Mouse (Mus musculus) liver, embryonic 16.5 days (tissue): ENCODE data around the gene Ccdc113. TPM values are rescaled to one million over a fixed set of nuclear protein-coding genes. Genes with fewer than 3 reads are reported as not detected.

ENCODE experiments used
- ATAC-seq: fragments of 200-750 bp; cut with Nextera tagmentation; 2 replicates; pipeline ENCODE4 v1.8.0; 2017; ENCODE audit warnings: low read depth, mild to moderate bottlenecking, moderate number of reproducible peaks, moderate library complexity
- H3K27ac ChIP-seq: fragments of 300-500 bp; sonication (generic); 2 replicates; pipeline ENCODE4 v1.5.1; 2014; ENCODE audit warnings: mild to moderate bottlenecking, low read length
- H3K27me3 ChIP-seq: fragments of 300-500 bp; sonication (generic); 2 replicates; pipeline ENCODE4 v1.6.1; 2014; ENCODE audit warnings: low read depth, low read length, mixed read lengths; ENCODE audit not compliant: control insufficient read depth, insufficient read depth
- H3K36me3 ChIP-seq: fragments of 300-500 bp; sonication (generic); 2 replicates; pipeline ENCODE4 v1.6.1; 2014; ENCODE audit warnings: mild to moderate bottlenecking; ENCODE audit not compliant: control insufficient read depth, insufficient read depth
- H3K4me1 ChIP-seq: fragments of 300-500 bp; sonication (generic); 2 replicates; pipeline ENCODE4 v1.6.1; 2014; ENCODE audit warnings: low read depth, low read length, mixed read lengths; ENCODE audit not compliant: control insufficient read depth
- H3K4me2 ChIP-seq: fragments of 300-500 bp; sonication (generic); 2 replicates; pipeline ENCODE4 v1.6.1; 2014; ENCODE audit warnings: low read depth, low read length, mixed read lengths
- H3K4me3 ChIP-seq: fragments of 300-500 bp; sonication (generic); 2 replicates; pipeline ENCODE4 v1.5.1; 2014; ENCODE audit warnings: low read depth, mild to moderate bottlenecking, low read length
- H3K9ac ChIP-seq: fragments of 300-500 bp; sonication (generic); 2 replicates; pipeline ENCODE4 v1.6.1; 2014; ENCODE audit warnings: low read depth, low read length
- H3K9me3 ChIP-seq: fragments of 300-500 bp; sonication (generic); replicated peaks from 2 replicates; pipeline ENCODE4 v1.6.1; 2016; ENCODE audit warnings: low read length; ENCODE audit not compliant: control insufficient read depth
- WGBS: fragments of 180-500 bp; shearing (Covaris S2); extraction: QIAGEN DNeasy Blood & Tissue Kit; methylation state at CpG from one replicate; pipeline ENCODE4 v1.1.7; 2014; ENCODE audit not compliant: insufficient replicate concordance; 5-methylcytosine and 5-hydroxymethylcytosine counted together
- polyA plus RNA-seq: library from polyadenylated mRNA; unstranded; fragments of >200 nt; fragmentation: Nextera tagmentation; extraction: Ambion mirVana; gene quantifications from 2 replicates; pipeline ENCODE4 v1.2.1, GENCODE M21; 2015

Ccdc113 gene
- polyA plus RNA-seq, 1 experiment from 2014 or later: not detected

DNA sequence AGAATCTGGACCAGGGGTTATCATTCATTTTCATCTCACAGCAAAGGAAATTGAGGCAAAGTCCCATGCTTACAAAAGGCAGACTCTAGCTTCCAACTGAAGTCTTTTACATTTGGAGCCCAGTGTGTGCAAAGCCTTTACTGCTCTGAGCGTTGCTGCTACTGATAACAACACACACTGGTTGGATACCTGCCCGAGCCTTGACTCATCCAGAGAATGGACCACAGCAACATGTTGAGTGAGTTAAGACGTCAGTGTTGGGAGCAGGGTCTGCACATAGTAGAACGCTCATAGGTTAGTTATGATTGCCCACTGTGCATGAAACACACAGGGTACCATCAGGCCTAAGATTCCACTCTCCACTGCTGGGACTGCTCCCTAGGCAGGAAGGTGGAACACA, 9.9 kb upstream of the Ccdc113 start:
- no peak overlapping the region for H3K4me3 ChIP-seq
- no peak overlapping the region for H3K9ac ChIP-seq
- H3K27ac ChIP-seq: no peak overlapping the region
- WGBS: 55% methylated on average over 4 of the region's 4 CpGs
- no peak for ATAC-seq
- no peaks in the 10 kb centered on the region for H3K36me3 ChIP-seq
- H3K27me3 ChIP-seq: no peaks in the 10 kb centered on the region
- no peaks in the 10 kb centered on the region for H3K4me1 ChIP-seq
- H3K9me3 ChIP-seq: no peaks in the 10 kb centered on the region
- H3K4me2 ChIP-seq: no peak overlapping the region

DNA sequence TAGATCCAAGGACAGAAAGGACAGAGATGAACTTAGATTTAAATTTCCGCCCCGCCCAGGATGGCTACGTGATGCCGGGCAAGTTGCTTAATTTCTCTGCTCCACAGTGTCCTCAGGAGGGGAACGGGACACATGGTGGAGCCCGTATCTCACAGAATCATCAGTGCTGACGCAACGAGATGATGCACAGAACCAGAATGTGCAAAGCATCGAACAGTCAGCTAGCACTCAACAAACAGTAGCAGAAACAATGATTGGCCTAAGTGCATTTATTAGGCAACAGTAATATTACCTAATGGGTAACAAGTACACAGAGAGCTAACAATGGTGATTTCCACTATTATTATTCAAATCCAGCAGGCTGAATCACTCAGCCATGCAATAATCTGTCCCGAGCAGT, 5.7 kb upstream of the Ccdc113 start:
- Histone ChIP-seq H3K4me3 (no peak overlapping the region), H3K36me3 (no peaks in the 10 kb centered on the region), H3K9ac (no peak overlapping the region), H3K4me1 (no peaks in the 10 kb centered on the region), H3K4me2 (no peak overlapping the region), H3K27ac (no peak overlapping the region), H3K9me3 (no peaks in the 10 kb centered on the region), H3K27me3 (no peaks in the 10 kb centered on the region)
- WGBS: 67% methylated on average over 10 of the region's 10 CpGs
- no peak for ATAC-seq

DNA sequence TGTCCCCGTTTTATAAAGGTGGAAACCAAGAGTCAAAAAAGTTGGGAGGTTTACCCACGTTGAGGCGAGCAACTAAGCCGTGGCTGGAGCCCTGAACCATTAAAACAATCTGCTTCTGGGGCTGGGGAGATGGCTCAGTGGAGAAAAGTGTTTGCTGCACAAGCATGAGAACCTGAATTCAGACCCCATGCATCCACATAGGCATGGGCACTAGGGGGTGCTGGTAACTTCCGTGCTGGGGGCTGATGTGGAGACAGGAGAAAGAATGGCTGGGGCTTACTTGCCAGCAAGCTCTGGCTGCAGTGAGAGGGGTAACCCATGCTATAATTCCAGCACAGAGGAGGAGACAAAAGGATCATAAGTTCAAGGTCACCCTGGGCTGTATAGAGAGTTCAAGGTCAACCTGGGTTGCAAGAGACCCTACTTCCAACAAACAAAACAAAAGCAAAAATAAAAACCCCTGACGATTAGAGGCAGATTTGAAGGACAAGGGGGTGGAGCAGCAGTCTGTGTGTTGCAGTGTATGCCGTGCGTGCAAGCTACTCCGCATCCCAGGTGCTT, 5.1 kb upstream of the Ccdc113 start:
- peaks cover 2% of the 10 kb centered on the region for H3K4me1 ChIP-seq
- H3K4me3 ChIP-seq: no peak overlapping the region
- H3K27ac ChIP-seq: no peak overlapping the region
- H3K36me3 ChIP-seq: no peaks in the 10 kb centered on the region
- no peak overlapping the region for H3K9ac ChIP-seq
- H3K27me3 ChIP-seq: no peaks in the 10 kb centered on the region
- H3K4me2 ChIP-seq: no peak overlapping the region
- WGBS: 50% methylated on average over 9 of the region's 9 CpGs
- no peak for ATAC-seq
- no peaks in the 10 kb centered on the region for H3K9me3 ChIP-seq

DNA sequence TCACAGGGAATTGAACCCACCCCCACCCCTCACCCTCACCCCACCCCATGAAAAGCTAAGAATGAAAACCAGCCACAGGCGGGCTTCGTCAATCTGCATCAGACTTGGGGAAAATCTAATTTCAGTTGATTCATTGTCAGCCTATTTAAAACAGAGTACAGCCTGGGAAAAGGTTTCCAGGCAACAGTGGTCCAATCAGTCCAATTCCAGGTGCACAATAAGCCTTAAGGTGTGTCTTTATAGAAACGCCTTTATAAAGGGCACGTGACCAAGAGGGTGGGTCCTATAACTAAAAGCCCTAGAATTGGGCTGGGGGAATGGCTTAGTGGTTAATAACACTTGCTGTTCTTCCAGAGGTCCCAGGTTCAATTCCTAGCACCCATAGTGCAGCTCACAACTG, 1.7 kb upstream of the Ccdc113 start:
- Histone ChIP-seq H3K27me3 (no peaks in the 10 kb centered on the region), H3K27ac (no peak overlapping the region), H3K9me3 (no peaks in the 10 kb centered on the region), H3K9ac (no peak overlapping the region), H3K4me1 (peaks cover 2% of the 10 kb centered on the region), H3K4me3 (no peak overlapping the region), H3K36me3 (no peaks in the 10 kb centered on the region), H3K4me2 (no peak overlapping the region)
- WGBS: 52% methylated on average over 4 of the region's 4 CpGs
- no peak for ATAC-seq

DNA sequence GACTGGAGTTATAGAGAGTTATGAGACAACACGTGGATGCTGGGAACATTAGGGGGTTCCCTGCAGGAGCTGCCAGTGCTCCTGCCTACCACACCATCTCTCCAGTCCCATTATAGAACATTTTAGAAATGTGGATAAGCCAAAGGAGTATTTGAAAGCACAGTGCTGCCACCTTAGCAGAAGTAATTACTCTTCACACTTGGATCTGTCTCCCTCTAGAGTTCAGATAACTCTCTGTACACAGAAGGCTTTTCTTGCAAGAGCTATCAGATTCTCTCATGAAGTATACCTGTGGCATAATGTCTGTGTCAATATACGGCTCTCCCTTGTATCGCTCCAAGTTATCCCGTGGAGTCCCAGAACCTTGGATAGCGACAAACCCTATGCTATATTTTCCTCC, 5.6 kb downstream of the Ccdc113 start:
- no peaks in the 10 kb centered on the region for H3K27me3 ChIP-seq
- H3K9me3 ChIP-seq: no peaks in the 10 kb centered on the region
- H3K4me3 ChIP-seq: no peak overlapping the region
- no peaks in the 10 kb centered on the region for H3K36me3 ChIP-seq
- H3K4me1 ChIP-seq: no peaks in the 10 kb centered on the region
- H3K4me2 ChIP-seq: no peak overlapping the region
- no peak for ATAC-seq
- no peak overlapping the region for H3K9ac ChIP-seq
- no peak overlapping the region for H3K27ac ChIP-seq
- WGBS: 63% methylated on average over 5 of the region's 5 CpGs

DNA sequence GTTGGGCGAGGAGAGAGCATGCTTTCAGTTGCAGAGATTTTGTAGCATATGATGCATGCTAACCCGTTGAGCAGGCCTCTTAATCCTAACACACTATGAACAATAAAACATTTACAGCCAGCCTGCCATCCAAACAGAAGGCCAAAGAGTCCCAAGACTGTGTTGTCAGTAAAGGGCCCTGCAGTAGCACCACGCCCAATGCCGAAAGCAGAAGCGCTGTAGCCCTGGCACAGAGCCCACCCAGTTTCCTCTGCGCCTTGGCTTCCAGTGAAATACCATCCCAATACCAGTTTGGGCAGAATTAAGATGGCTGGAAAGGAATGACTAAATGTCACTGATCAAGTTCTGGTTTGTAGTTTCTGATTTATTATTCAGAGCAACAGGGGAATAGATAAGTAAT, 8.3 kb downstream of the Ccdc113 start:
- no peak for ATAC-seq
- WGBS: 64% methylated on average over 6 of the region's 6 CpGs
- H3K27ac ChIP-seq: no peak overlapping the region

DNA sequence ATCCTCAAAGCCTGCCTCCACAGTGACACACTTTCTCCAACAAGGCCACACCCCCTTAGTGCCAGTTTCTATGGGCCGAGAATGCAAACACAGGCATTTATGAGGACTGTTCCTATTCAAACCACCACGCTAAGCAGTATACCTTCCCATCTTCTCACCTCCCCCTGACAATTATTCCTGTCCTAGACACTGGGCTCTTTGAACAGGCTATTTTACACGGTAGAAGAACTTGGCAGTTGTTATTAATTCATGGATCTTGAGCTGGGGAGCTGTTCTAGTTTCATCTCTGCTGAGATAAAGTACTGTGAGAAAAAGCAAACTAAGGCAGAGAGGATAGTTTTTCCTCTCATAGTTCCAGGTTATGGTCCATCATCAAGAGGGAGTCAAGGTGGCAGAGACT, 9.2 kb downstream of the Ccdc113 start:
- Histone ChIP-seq H3K27ac (no peak overlapping the region), H3K36me3 (no peaks in the 10 kb centered on the region), H3K27me3 (no peaks in the 10 kb centered on the region), H3K9ac (no peak overlapping the region), H3K9me3 (no peaks in the 10 kb centered on the region), H3K4me1 (no peaks in the 10 kb centered on the region), H3K4me2 (no peak overlapping the region), H3K4me3 (no peak overlapping the region)
- 64% methylated on average over 3 of the region's 3 CpGs for WGBS
- ATAC-seq: no peak

More for the DNA sequence above, 8.3 kb downstream of the Ccdc113 start:
- no peak overlapping the region for H3K9ac ChIP-seq
- H3K4me2 ChIP-seq: no peak overlapping the region
- no peaks in the 10 kb centered on the region for H3K9me3 ChIP-seq
- H3K27me3 ChIP-seq: no peaks in the 10 kb centered on the region
- H3K4me1 ChIP-seq: no peaks in the 10 kb centered on the region
- H3K4me3 ChIP-seq: no peak overlapping the region
- no peaks in the 10 kb centered on the region for H3K36me3 ChIP-seq

DNA sequence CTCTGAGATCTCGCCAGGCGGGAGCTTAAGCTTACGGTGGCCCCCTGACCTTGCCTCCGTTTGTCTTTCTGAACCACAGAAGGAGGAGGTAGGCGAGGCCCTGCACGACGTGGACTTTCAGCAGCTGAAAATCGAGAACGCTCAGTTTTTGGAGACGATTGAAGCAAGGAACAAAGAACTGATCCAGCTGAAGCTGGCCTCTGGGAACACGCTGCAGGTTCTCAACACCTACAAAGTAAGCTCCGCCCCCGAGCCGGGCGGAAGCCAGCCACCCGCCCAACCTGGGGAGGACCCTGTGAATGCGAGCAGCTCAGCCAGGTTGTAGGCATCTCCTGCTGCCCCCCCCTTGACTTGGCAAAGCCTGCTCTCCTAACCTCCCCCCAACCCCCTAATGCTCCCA, 11.9 kb downstream of the Ccdc113 start:
- no peaks in the 10 kb centered on the region for H3K27me3 ChIP-seq
- no peaks in the 10 kb centered on the region for H3K9me3 ChIP-seq
- no peak overlapping the region for H3K27ac ChIP-seq
- WGBS: 70% methylated on average over 17 of the region's 17 CpGs
- H3K9ac ChIP-seq: no peak overlapping the region
- H3K4me2 ChIP-seq: no peak overlapping the region
- H3K36me3 ChIP-seq: no peaks in the 10 kb centered on the region
- no peak overlapping the region for H3K4me3 ChIP-seq
- no peaks in the 10 kb centered on the region for H3K4me1 ChIP-seq
- ATAC-seq: no peak

DNA sequence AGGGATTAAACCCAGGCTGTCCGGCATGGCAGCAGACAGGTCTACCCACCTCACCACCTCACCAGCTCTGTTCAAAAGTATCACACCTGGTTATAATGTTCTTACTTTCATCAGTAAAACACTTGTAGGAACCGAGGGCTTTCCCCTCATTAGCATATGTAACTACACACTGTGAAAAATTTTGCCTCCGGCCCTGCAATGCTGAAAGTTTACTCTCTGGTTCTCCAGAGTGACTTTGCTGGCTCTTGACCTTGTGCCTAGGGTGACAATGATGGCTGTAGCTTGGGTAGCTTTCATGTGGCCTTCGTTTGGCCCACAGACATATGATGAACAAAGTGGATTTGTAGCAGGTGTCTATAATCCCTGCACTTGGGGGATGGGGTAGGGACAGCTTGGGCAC, 13.1 kb downstream of the Ccdc113 start:
- no peaks in the 10 kb centered on the region for H3K4me1 ChIP-seq
- 67% methylated on average over 4 of the region's 4 CpGs for WGBS
- no peak overlapping the region for H3K27ac ChIP-seq
- no peaks in the 10 kb centered on the region for H3K9me3 ChIP-seq
- no peak overlapping the region for H3K4me2 ChIP-seq
- no peak overlapping the region for H3K4me3 ChIP-seq
- no peak for ATAC-seq
- no peaks in the 10 kb centered on the region for H3K27me3 ChIP-seq
- H3K36me3 ChIP-seq: no peaks in the 10 kb centered on the region
- no peak overlapping the region for H3K9ac ChIP-seq
